In the genomic region with DNA sequence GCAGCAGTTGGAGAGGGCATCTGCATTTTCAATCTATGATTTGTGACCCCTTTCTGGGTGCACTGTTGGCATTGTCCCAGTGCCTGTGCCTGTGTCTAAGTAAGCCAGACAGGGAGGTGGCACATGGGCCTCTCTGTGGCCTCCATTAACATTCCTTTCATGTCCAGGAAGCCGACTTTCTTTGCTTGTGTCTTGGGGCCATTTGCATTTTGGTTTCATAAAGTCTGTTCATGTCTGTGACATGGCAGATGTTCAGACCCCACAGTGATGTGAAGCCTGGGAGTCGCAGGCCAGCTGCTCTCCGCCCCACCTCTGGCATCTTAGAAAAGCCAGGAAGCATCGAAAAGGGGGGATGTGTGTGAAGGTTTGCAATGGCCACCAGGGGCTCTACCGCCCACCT, we compare ENCODE assay signal across 13 mouse cellular contexts.
DNase-seq lines count a peak whose midpoint lies in the region; ATAC-seq and TF ChIP-seq lines count a peak whose summit lies in the region.
"Had no signal": no experiment of that assay in that cellular context is flagged by ENCODE, and none has a peak within 500 bp of the region (broad histone marks: within the 10 kb centered on the region; RNA-seq: fewer than 3 reads in every experiment).

No protein-coding gene starts in this region.

- DNase-seq in cerebellum, adult 8-10 months = no peak
- no peak for DNase-seq in neural tube, embryonic 10.5 days (ENCODE audit: extremely low spot score, low spot score)
- DNase-seq in midbrain, embryonic 11.5 days (ENCODE audit: low spot score, missing footprints) = no peak
- DNase-seq in kidney, postnatal 25 days = no peak
- no peak for DNase-seq in adrenal gland, adult (ENCODE audit: inconsistent age in 2 of 2, low spot score in 1 of 2)
- DNase-seq in gastrocnemius, adult 2 months = no peak
- DNase-seq: adrenal gland, adult 8-10 months; gastrocnemius, postnatal 25 days; liver, embryonic 13.5 days; thymus, postnatal 36 days had no signal

- intact Hi-C loops in gastrocnemius, adult 2 months (cut with DNase I) = no loop called here

- H3K4me1 ChIP-seq in neural tube, embryonic 12.5 days = peaks cover 30% of the 10 kb centered on the region
- peaks cover 34% of the 10 kb centered on the region for H3K4me1 ChIP-seq in midbrain, embryonic 11.5 days (ENCODE audit: control insufficient read depth, insufficient read depth, low read length)
- H3K4me1 ChIP-seq: liver, embryonic 13.5 days had no signal

- no peak overlapping the region for H3K4me3 ChIP-seq in neural tube, embryonic 12.5 days
- no peak overlapping the region for H3K4me3 ChIP-seq in midbrain, embryonic 11.5 days (ENCODE audit: low read depth, low read length)
- no peak overlapping the region for H3K4me3 ChIP-seq in gastrocnemius, adult 2 months
- H3K4me3 ChIP-seq: embryonic facial prominence, embryonic 15.5 days; liver, embryonic 13.5 days had no signal

- no peaks in the 10 kb centered on the region for H3K36me3 ChIP-seq in neural tube, embryonic 12.5 days
- no peaks in the 10 kb centered on the region for H3K36me3 ChIP-seq in midbrain, embryonic 11.5 days (ENCODE audit: control insufficient read depth, insufficient read depth, low read length)
- H3K36me3 ChIP-seq: embryonic facial prominence, embryonic 15.5 days; liver, embryonic 13.5 days had no signal

- no peaks in the 10 kb centered on the region for H3K9me3 ChIP-seq in neural tube, embryonic 12.5 days
- no peaks in the 10 kb centered on the region for H3K9me3 ChIP-seq in midbrain, embryonic 11.5 days (ENCODE audit: control insufficient read depth, low read length)
- H3K9me3 ChIP-seq: embryonic facial prominence, embryonic 15.5 days; liver, embryonic 13.5 days had no signal

- no peak overlapping the region for H3K27ac ChIP-seq in neural tube, embryonic 12.5 days
- peak overlapping the region; percentile 35; the same call in 1 of the 2 replicates for H3K27ac ChIP-seq in midbrain, embryonic 11.5 days (ENCODE audit: low read depth, low read length)
- H3K27ac ChIP-seq in gastrocnemius, adult 2 months = no peak overlapping the region
- H3K27ac ChIP-seq: embryonic facial prominence, embryonic 15.5 days; liver, embryonic 13.5 days had no signal

- no peak for TF ChIP-seq CTCF in gastrocnemius, adult 2 months (IDR thresholded peaks at IDR 0.05)

- H3K9ac ChIP-seq in neural tube, embryonic 12.5 days = no peak overlapping the region
- H3K9ac ChIP-seq in midbrain, embryonic 11.5 days (ENCODE audit: low read length) = no peak overlapping the region
- H3K9ac ChIP-seq: embryonic facial prominence, embryonic 15.5 days; liver, embryonic 13.5 days had no signal

- no peak overlapping the region for H3K4me2 ChIP-seq in neural tube, embryonic 12.5 days (replicated peaks)
- H3K4me2 ChIP-seq in midbrain, embryonic 11.5 days = no peak overlapping the region
- H3K4me2 ChIP-seq: embryonic facial prominence, embryonic 15.5 days; liver, embryonic 13.5 days had no signal

- peaks cover 32% of the 10 kb centered on the region for H3K27me3 ChIP-seq in neural tube, embryonic 12.5 days (replicated peaks)
- peaks cover 7% of the 10 kb centered on the region; the same call in 1 of the 2 replicates for H3K27me3 ChIP-seq in midbrain, embryonic 11.5 days (ENCODE audit: control insufficient read depth, insufficient read depth, low read length)

- 0 out of 2 replicates have a peak, but pooled peaks have one; percentile 3 for ATAC-seq in cerebellum, adult (ENCODE audit: insufficient number of reproducible peaks, low FRiP score, low TSS enrichment)
- ATAC-seq in neural tube, embryonic 12.5 days (ENCODE audit: low FRiP score, low read depth) = peak; percentile 35; the same call in 1 of the 2 replicates
- ATAC-seq in midbrain, embryonic 11.5 days (ENCODE audit: low FRiP score) = peak; percentile 33

- WGBS in neural tube, embryonic 12.5 days = 49% methylated on average over 5 of the region's 5 CpGs
- 57% methylated on average over 5 of the region's 5 CpGs for WGBS in midbrain, embryonic 11.5 days
